Mouse (Mus musculus): Measurements from ENCODE around the gene 1700013G24Rik.

1700013G24Rik gene

GRCm38 (mm10) chr4:137495501-137496100, 42.5 kb downstream of the 1700013G24Rik start:
- no peak for DNase-seq (ENCODE audit: low spot score)

GRCm38 (mm10) chr4:137497367-137497766, 44.3 kb downstream of the 1700013G24Rik start:
- DNase-seq (ENCODE audit: low spot score) = no peak

- DNase-seq (ENCODE audit: low spot score) = no peak
Measured at GRCm38 (mm10) chr4:137497892-137498722, 45.0 kb downstream of the 1700013G24Rik start.

- DNase-seq (ENCODE audit: low spot score) = no peak
Measured at GRCm38 (mm10) chr4:137498882-137499583, 45.9 kb downstream of the 1700013G24Rik start.

- DNase-seq (ENCODE audit: low spot score) = no peak
Measured at GRCm38 (mm10) chr4:137500149-137500548, 47.1 kb downstream of the 1700013G24Rik start.

- no peak for DNase-seq (ENCODE audit: low spot score)
Measured at GRCm38 (mm10) chr4:137500953-137501352, 47.9 kb downstream of the 1700013G24Rik start.

- no peak for DNase-seq (ENCODE audit: low spot score)
Measured at GRCm38 (mm10) chr4:137502183-137502582, 49.1 kb downstream of the 1700013G24Rik start.

GRCm38 (mm10) chr4:137502801-137503200, 49.7 kb downstream of the 1700013G24Rik start:
- no peak for DNase-seq (ENCODE audit: low spot score)

GRCm38 (mm10) chr4:137503509-137503971, 50.5 kb downstream of the 1700013G24Rik start:
- DNase-seq (ENCODE audit: low spot score) = no peak
